In the genomic region with DNA sequence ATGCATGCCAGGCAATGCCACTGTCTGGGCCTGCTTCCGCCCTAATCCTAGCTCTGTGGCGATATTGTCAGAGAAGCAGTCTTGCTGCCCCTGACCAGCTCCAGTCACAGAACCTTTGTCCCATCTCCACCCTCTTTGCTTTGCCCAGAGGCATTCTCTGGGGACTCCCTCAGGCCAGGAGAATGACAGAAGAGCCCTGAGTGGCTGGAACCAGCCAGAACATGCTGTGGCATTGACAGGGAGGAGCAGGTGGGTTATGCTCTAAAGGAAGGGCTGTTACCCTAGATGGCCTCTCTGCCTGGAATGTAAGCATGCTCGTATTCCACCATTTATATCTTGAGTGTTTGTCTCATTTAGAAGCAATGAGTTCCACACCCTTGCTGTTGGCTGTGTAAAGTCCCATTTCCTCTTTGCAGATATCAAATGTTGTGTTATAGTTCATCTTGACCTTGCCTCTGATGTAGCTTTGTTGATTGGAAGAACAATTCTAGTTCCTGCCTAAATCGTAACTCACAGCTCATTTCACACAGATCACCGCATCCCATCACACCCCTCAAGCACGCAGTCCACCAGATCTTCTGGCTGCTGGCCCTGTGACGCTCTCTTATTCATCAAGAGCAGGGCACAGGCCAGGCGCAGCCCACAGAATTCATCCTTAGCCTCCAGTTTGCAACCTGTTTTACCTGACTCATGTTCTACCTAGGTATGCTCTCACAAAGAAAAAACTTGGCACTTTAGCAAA, we compare ENCODE assay signal across 15 mouse cellular contexts. TPM values are rescaled to one million over a fixed set of nuclear protein-coding genes. Genes with fewer than 3 reads are reported as not detected.
DNase-seq lines count a peak whose midpoint lies in the region; ATAC-seq and TF ChIP-seq lines count a peak whose summit lies in the region.
"Had no signal": no experiment of that assay in that cellular context is flagged by ENCODE, and none has a peak within 500 bp of the region (broad histone marks: within the 10 kb centered on the region; RNA-seq: fewer than 3 reads in every experiment).

No protein-coding gene starts in this region.

- no peaks in the 10 kb centered on the region for H3K9me3 ChIP-seq in midbrain, embryonic 10.5 days (replicated peaks)
- no peaks in the 10 kb centered on the region for H3K9me3 ChIP-seq in midbrain, postnatal 0 days (ENCODE audit: low read length)
- no peaks in the 10 kb centered on the region for H3K9me3 ChIP-seq in hindbrain, embryonic 11.5 days (ENCODE audit: control insufficient read depth, low read length)

- 91% methylated on average over 8 of the region's 8 CpGs for WGBS in midbrain, embryonic 10.5 days
- WGBS in midbrain, postnatal 0 days: 87% methylated on average over 8 of the region's 8 CpGs
- 89% methylated on average over 8 of the region's 8 CpGs for WGBS in hindbrain, embryonic 11.5 days

- H3K4me2 ChIP-seq in midbrain, postnatal 0 days (ENCODE audit: low read depth, low read length, poor library complexity, severe bottlenecking): no peak overlapping the region
- H3K4me2 ChIP-seq in hindbrain, embryonic 11.5 days (replicated peaks; ENCODE audit: low read depth, low read length): no peak overlapping the region
- H3K4me2 ChIP-seq: lung, embryonic 14.5 days had no signal

- no peak overlapping the region for H3K4me3 ChIP-seq in midbrain, embryonic 10.5 days
- H3K4me3 ChIP-seq in midbrain, postnatal 0 days (ENCODE audit: low read depth, low read length): no peak overlapping the region
- no peak overlapping the region for H3K4me3 ChIP-seq in hindbrain, embryonic 11.5 days (ENCODE audit: low read depth, low read length)

- no peaks in the 10 kb centered on the region for H3K36me3 ChIP-seq in midbrain, embryonic 10.5 days
- H3K36me3 ChIP-seq in midbrain, postnatal 0 days (ENCODE audit: insufficient read depth, low read length): no peaks in the 10 kb centered on the region
- H3K36me3 ChIP-seq in hindbrain, embryonic 11.5 days (ENCODE audit: control insufficient read depth, insufficient read depth, low read length): no peaks in the 10 kb centered on the region

- ATAC-seq in midbrain, postnatal 0 days (ENCODE audit: low FRiP score): no peak
- no peak for ATAC-seq in hindbrain, embryonic 11.5 days (ENCODE audit: low FRiP score)
- ATAC-seq: midbrain, embryonic 16.5 days had no signal

- H3K4me1 ChIP-seq in midbrain, embryonic 10.5 days: 0 out of 2 replicates have a peak, but pooled peaks cover 5% of the 10 kb centered on the region
- no peaks in the 10 kb centered on the region for H3K4me1 ChIP-seq in midbrain, postnatal 0 days (ENCODE audit: insufficient read depth, low read length)
- no peaks in the 10 kb centered on the region for H3K4me1 ChIP-seq in hindbrain, embryonic 11.5 days (replicated peaks; ENCODE audit: control insufficient read depth, insufficient read depth, low read length)

- peak overlapping the region; percentile 46; the same call in 1 of the 2 replicates for H3K27ac ChIP-seq in midbrain, embryonic 10.5 days (replicated peaks)
- no peak overlapping the region for H3K27ac ChIP-seq in midbrain, postnatal 0 days (ENCODE audit: low read depth, low read length)
- no peak overlapping the region for H3K27ac ChIP-seq in hindbrain, embryonic 11.5 days (ENCODE audit: low read depth, low read length)

- no peaks in the 10 kb centered on the region for H3K27me3 ChIP-seq in midbrain, embryonic 10.5 days (ENCODE audit: low read depth, poor library complexity, severe bottlenecking)
- no peaks in the 10 kb centered on the region for H3K27me3 ChIP-seq in midbrain, postnatal 0 days (ENCODE audit: insufficient read depth, low read length)
- H3K27me3 ChIP-seq in hindbrain, embryonic 11.5 days (ENCODE audit: control insufficient read depth, insufficient read depth, low read length): no peaks in the 10 kb centered on the region

- TF ChIP-seq CTCF in midbrain, postnatal 0 days (IDR thresholded peaks at IDR 0.05): no peak

- DNase-seq in midbrain, embryonic 10.5 days (ENCODE audit: low spot score): no peak
- no peak for DNase-seq in midbrain, postnatal 0 days (ENCODE audit: low spot score)
- DNase-seq in gastrocnemius, postnatal 10 days: peak; percentile 42
- DNase-seq in heart, postnatal 4 days: peak; percentile 44
- DNase-seq in skeletal muscle tissue, adult 2 months (ENCODE audit: low read depth, low spot score): peak; percentile 90
- no peak for DNase-seq in cerebellum, adult 9-10 months
- no peak for DNase-seq in embryo, embryonic 10.5 days (ENCODE audit: low spot score)
- DNase-seq in hindbrain, embryonic 11.5 days (ENCODE audit: low spot score): no peak
- DNase-seq: cerebellum, adult 8-10 months; kidney, adult 2 months; lung, embryonic 14.5 days; thymus, postnatal 36 days had no signal

- H3K9ac ChIP-seq in midbrain, postnatal 0 days (replicated peaks; ENCODE audit: low read length, poor library complexity, severe bottlenecking): no peak overlapping the region
- H3K9ac ChIP-seq in hindbrain, embryonic 11.5 days (ENCODE audit: low read depth, low read length): no peak overlapping the region
- H3K9ac ChIP-seq: lung, embryonic 14.5 days had no signal

RNA-seq across cellular contexts. Expression of a gene that starts 8.8 kb away (rescaled TPM):
- polyA plus RNA-seq in midbrain, embryonic 10.5 days (2016; fragmentation: Nextera tagmentation; extraction: Ambion mirVana): 0.75 and 1.3 TPM in 2 replicates
- 1.5 TPM in 2 replicates for total RNA-seq in midbrain, postnatal 0 days (2014; rRNA removed)
- polyA plus RNA-seq in midbrain, postnatal 0 days (2015; fragmentation: Nextera tagmentation; extraction: Ambion mirVana): 0.49 and 0.69 TPM in 2 replicates
- 10 to 100 TPM; 56.0 to 67.3 TPM for total RNA-seq in gastrocnemius, postnatal 10 days (2021)
- 100 to 1,000 TPM; 764 to 831 TPM for total RNA-seq in heart, postnatal 4 days (2021)
- 0.89 and 1.0 TPM in 2 replicates for polyA plus RNA-seq in hindbrain, embryonic 11.5 days (2014; fragmentation: Nextera tagmentation; extraction: Ambion mirVana)

RNA-seq across cellular contexts. Expression of a gene that starts 24.0 kb away (rescaled TPM):
- not detected in 2 replicates for polyA plus RNA-seq in midbrain, embryonic 10.5 days (2016; fragmentation: Nextera tagmentation; extraction: Ambion mirVana)
- not detected in 2 replicates for total RNA-seq in midbrain, postnatal 0 days (2014; rRNA removed)
- not detected in 2 replicates for polyA plus RNA-seq in midbrain, postnatal 0 days (2015; fragmentation: Nextera tagmentation; extraction: Ambion mirVana)
- not detected for total RNA-seq in gastrocnemius, postnatal 10 days (2021)
- total RNA-seq in heart, postnatal 4 days (2021): 1 to 10 TPM; 1.1 to 1.6 TPM
- not detected in 2 replicates for polyA plus RNA-seq in hindbrain, embryonic 11.5 days (2014; fragmentation: Nextera tagmentation; extraction: Ambion mirVana)
- total RNA-seq: layer of hippocampus, postnatal 10 days had no signal
- polyA plus RNA-seq: kidney, adult 2 months; lung, embryonic 14.5 days; midbrain, embryonic 16.5 days; spleen, adult 2 months had no signal

RNA-seq across cellular contexts. Expression of a gene that starts 24.0 kb away (rescaled TPM):
- 129 and 140 TPM in 2 replicates for polyA plus RNA-seq in midbrain, embryonic 10.5 days (2016; fragmentation: Nextera tagmentation; extraction: Ambion mirVana)
- 14.5 and 15.0 TPM in 2 replicates for total RNA-seq in midbrain, postnatal 0 days (2014; rRNA removed)
- 65.3 and 66.1 TPM in 2 replicates for polyA plus RNA-seq in midbrain, postnatal 0 days (2015; fragmentation: Nextera tagmentation; extraction: Ambion mirVana)
- 100 to 1,000 TPM; 127 to 139 TPM for total RNA-seq in gastrocnemius, postnatal 10 days (2021)
- total RNA-seq in heart, postnatal 4 days (2021): 100 to 1,000 TPM; 203 to 222 TPM
- 121 and 122 TPM in 2 replicates for polyA plus RNA-seq in hindbrain, embryonic 11.5 days (2014; fragmentation: Nextera tagmentation; extraction: Ambion mirVana)

RNA-seq across cellular contexts. Expression of a gene that starts 28.9 kb away (rescaled TPM):
- 0.78 and 0.98 TPM in 2 replicates for polyA plus RNA-seq in midbrain, embryonic 10.5 days (2016; fragmentation: Nextera tagmentation; extraction: Ambion mirVana)
- total RNA-seq in midbrain, postnatal 0 days (2014; rRNA removed): 1.2 and 2.1 TPM in 2 replicates
- polyA plus RNA-seq in midbrain, postnatal 0 days (2015; fragmentation: Nextera tagmentation; extraction: Ambion mirVana): 1.0 and 1.5 TPM in 2 replicates
- under 1 TPM in 1 of 2 experiments, not detected in 1; 0.11 TPM for total RNA-seq in gastrocnemius, postnatal 10 days (2021)
- total RNA-seq in heart, postnatal 4 days (2021): under 1 TPM in 1 of 2 experiments, not detected in 1; 0.09 TPM
- 1.3 and 1.5 TPM in 2 replicates for polyA plus RNA-seq in hindbrain, embryonic 11.5 days (2014; fragmentation: Nextera tagmentation; extraction: Ambion mirVana)

Comparison
In these comparisons a context has a peak if more than half of its experiments do, and no peak if none do; other contexts are left out.
1. DNase-seq: peak in gastrocnemius, postnatal 10 days (single experiment), heart, postnatal 4 days (single experiment) and skeletal muscle tissue, adult 2 months (single experiment); none in midbrain, embryonic 10.5 days (single experiment), midbrain, postnatal 0 days (single experiment), cerebellum, adult 9-10 months (single experiment), embryo, embryonic 10.5 days (single experiment) and hindbrain, embryonic 11.5 days (single experiment).
2. RNA of a gene that starts 8.8 kb away (total RNA-seq): 764 to 831 TPM in heart, postnatal 4 days and 56.0 to 67.3 TPM in gastrocnemius, postnatal 10 days; 1.5 TPM in midbrain, postnatal 0 days; every median in the first group is over 10 times any median in the second.